Mouse (Mus musculus): ENCODE measurements at regions not wholly inside any gene's neighbourhood (a gene's known extent, or its start where the extent isn't known, plus 50 kb on each side); places are given as distances from the start of the nearest gene placed in this dataset.

DNA sequence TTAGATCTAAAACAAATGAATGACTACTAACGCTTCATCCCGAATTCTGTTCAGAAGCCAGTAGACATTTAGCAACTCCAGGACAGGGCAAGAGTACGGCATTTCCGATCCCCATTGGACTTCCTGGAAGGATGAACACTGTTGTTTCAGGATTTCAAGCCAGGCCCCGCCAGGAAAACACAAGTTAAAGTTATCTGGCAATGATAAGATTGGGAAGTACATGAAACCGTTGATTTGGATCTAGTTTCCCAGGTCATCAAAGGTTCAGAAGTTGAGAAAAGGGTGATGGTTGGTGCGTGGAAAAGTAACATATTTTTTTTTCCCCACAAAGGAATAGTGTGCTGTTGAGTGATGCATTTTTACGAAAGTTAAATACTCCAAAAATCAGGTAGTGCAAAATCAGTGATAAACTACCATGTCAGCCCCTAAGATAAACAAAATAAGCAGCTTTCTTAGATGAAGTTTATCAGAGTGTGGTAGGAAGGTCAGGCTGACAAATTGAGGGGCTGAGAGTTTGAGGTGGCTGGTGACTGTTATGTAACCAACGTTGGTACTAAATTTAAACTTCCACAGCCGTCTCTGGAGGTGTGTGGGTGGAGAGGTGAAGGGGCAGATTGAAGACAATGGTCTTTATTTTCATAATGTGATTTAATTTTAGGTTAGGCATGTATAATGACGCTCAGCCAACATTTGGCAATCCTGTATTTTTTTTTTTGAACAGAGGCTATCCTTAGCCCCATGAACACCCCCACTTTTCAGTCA is 157.6 kb upstream of the Dph6 start:
- no peaks in the 10 kb centered on the region for H3K36me3 ChIP-seq (ENCODE audit: control insufficient read depth in 1 of 2, insufficient read depth in 2 of 2, low read length in 2 of 2)
- H3K27ac ChIP-seq (ENCODE audit: control insufficient read depth, low read depth, low read length): no peak overlapping the region
- TF ChIP-seq CHD2 (IDR thresholded peaks at IDR 0.05; ENCODE audit: low read length): no peak
- TF ChIP-seq SMC3 (IDR thresholded peaks at IDR 0.05; ENCODE audit: low read depth, low read length): no peak
- no peak for TF ChIP-seq ZMIZ1 (IDR thresholded peaks at IDR 0.05; ENCODE audit: low read depth, low read length)
- TF ChIP-seq TAL1 (IDR thresholded peaks at IDR 0.05; ENCODE audit: low read length): no peak
- TF ChIP-seq TCF12 (IDR thresholded peaks at IDR 0.05; ENCODE audit: low read depth, low read length): no peak
- no peak for TF ChIP-seq ZKSCAN1 (IDR thresholded peaks at IDR 0.05; ENCODE audit: low read depth, low read length)
- no peak for TF ChIP-seq NRF1 (IDR thresholded peaks at IDR 0.05; ENCODE audit: insufficient read depth, low read depth, low read length, poor library complexity, severe bottlenecking)
- no peak for TF ChIP-seq CHD1 (IDR thresholded peaks at IDR 0.05; ENCODE audit: low read depth, low read length)
- TF ChIP-seq ELF1 (IDR thresholded peaks at IDR 0.05; ENCODE audit: low read depth, low read length): no peak
- TF ChIP-seq CTCF (IDR thresholded peaks at IDR 0.05 in 2 of 3, conservative IDR thresholded peaks at IDR 0.05 in 1 of 3; ENCODE audit: control insufficient read depth in 1 of 3, insufficient read depth in 1 of 3, low read depth in 2 of 3, low read length in 3 of 3, poor library complexity in 1 of 3, severe bottlenecking in 1 of 3): no peak
- TF ChIP-seq MAX (IDR thresholded peaks at IDR 0.05; ENCODE audit: low read length): no peak
- TF ChIP-seq RAD21 (IDR thresholded peaks at IDR 0.05; ENCODE audit: low read depth, low read length): no peak
- no peak for TF ChIP-seq MYB (IDR thresholded peaks at IDR 0.05; ENCODE audit: low read depth, low read length)
- no peak for TF ChIP-seq TBP (IDR thresholded peaks at IDR 0.05; ENCODE audit: low read depth, low read length)
- TF ChIP-seq MXI1 (IDR thresholded peaks at IDR 0.05; ENCODE audit: low read depth, low read length): no peak
- no peak for TF ChIP-seq KAT2A (conservative IDR thresholded peaks at IDR 0.05; ENCODE audit: low read depth, low read length)
- TF ChIP-seq MAFK (IDR thresholded peaks at IDR 0.05; ENCODE audit: borderline replicate concordance, low read depth, low read length): no peak
- no peaks in the 10 kb centered on the region for H3K27me3 ChIP-seq (ENCODE audit: control insufficient read depth in 1 of 2, insufficient read depth in 2 of 2, low read length in 2 of 2)
- H3K79me2 ChIP-seq (ENCODE audit: control insufficient read depth, insufficient read depth, low read length, poor library complexity): no peaks in the 10 kb centered on the region
- H3K4me3 ChIP-seq (ENCODE audit: control insufficient read depth in 1 of 2, insufficient read depth in 1 of 2, low read depth in 2 of 2, low read length in 2 of 2): no peak overlapping the region
- no peak overlapping the region for H3K9ac ChIP-seq (ENCODE audit: control insufficient read depth, low read depth, low read length, poor library complexity, severe bottlenecking)
- DNase-seq (ENCODE audit: low read depth, low spot score): no peak
- no peaks in the 10 kb centered on the region for H3K9me3 ChIP-seq (replicated peaks; ENCODE audit: insufficient read depth, low read length)
- H3K4me1 ChIP-seq (ENCODE audit: control insufficient read depth in 1 of 2, insufficient read depth in 2 of 2, low read length in 2 of 2): no peaks in the 10 kb centered on the region

DNA sequence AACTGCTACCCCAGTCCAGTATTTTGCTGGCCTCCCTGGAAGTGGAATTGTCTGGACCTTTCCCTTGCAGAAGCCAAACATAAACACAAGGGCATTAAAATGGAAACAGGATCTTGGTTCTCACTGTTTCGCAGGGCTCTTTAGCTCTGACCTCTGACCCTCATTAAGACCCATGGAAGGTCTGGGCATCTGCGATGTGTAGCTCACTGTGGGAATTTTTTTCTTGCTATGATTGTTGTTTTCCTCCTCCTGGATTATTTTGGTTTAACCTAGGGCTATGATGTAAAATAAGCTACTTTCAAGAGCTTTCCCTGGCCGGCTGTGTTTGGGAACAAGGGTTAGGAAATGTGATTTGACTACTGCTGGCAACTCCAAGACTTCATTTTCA is 158.1 kb upstream of the Dph6 start:
- no peak for TF ChIP-seq GABPA (IDR thresholded peaks at IDR 0.05; ENCODE audit: low read depth, low read length)
- no peak for TF ChIP-seq GATA1 (IDR thresholded peaks at IDR 0.05; ENCODE audit: low read depth, low read length)
- TF ChIP-seq RCOR1 (IDR thresholded peaks at IDR 0.05; ENCODE audit: low read depth, low read length): no peak
- no peak for TF ChIP-seq CHD2 (IDR thresholded peaks at IDR 0.05; ENCODE audit: low read length)
- no peak for TF ChIP-seq MAFK (IDR thresholded peaks at IDR 0.05; ENCODE audit: borderline replicate concordance, low read depth, low read length)
- no peak for TF ChIP-seq BHLHE40 (IDR thresholded peaks at IDR 0.05; ENCODE audit: borderline replicate concordance, low read depth, low read length)
- no peak for TF ChIP-seq HCFC1 (IDR thresholded peaks at IDR 0.05; ENCODE audit: low read depth, low read length)
- TF ChIP-seq E2F4 (IDR thresholded peaks at IDR 0.05; ENCODE audit: borderline replicate concordance, low read depth, low read length): no peak
- no peak for TF ChIP-seq ELF1 (IDR thresholded peaks at IDR 0.05; ENCODE audit: low read depth, low read length)
- Histone ChIP-seq H3K36me3 (ENCODE audit: control insufficient read depth in 1 of 2, insufficient read depth in 2 of 2, low read length in 2 of 2) (no peaks in the 10 kb centered on the region), H3K27ac (ENCODE audit: control insufficient read depth, low read depth, low read length) (no peak overlapping the region), H3K4me1 (ENCODE audit: control insufficient read depth in 1 of 2, insufficient read depth in 2 of 2, low read length in 2 of 2) (no peaks in the 10 kb centered on the region), H3K9me3 (replicated peaks; ENCODE audit: insufficient read depth, low read length) (no peaks in the 10 kb centered on the region), H3K79me2 (ENCODE audit: control insufficient read depth, insufficient read depth, low read length, poor library complexity) (no peaks in the 10 kb centered on the region), H3K27me3 (ENCODE audit: control insufficient read depth in 1 of 2, insufficient read depth in 2 of 2, low read length in 2 of 2) (no peaks in the 10 kb centered on the region), H3K4me3 (ENCODE audit: control insufficient read depth in 1 of 2, insufficient read depth in 1 of 2, low read depth in 2 of 2, low read length in 2 of 2) (no peak overlapping the region), H3K9ac (ENCODE audit: control insufficient read depth, low read depth, low read length, poor library complexity, severe bottlenecking) (no peak overlapping the region)
- no peak for DNase-seq (ENCODE audit: low read depth, low spot score)

All from MEL (cell line).